Mouse (Mus musculus): ENCODE measurements around the gene Zxdc.
A peak's percentile ranks its signal among the peaks of the same experiment; 100 is the strongest.

The Zxdc gene

GRCm38 (mm10) chr6:90377708-90378107 is 8.4 kb downstream of the Zxdc start:
- DNase-seq: no peak

- DNase-seq: no peak
Measured at GRCm38 (mm10) chr6:90381465-90381864, 12.2 kb downstream of the Zxdc start.

- DNase-seq: no peak
Measured at GRCm38 (mm10) chr6:90390629-90391028, 21.3 kb downstream of the Zxdc start.

GRCm38 (mm10) chr6:90393948-90394347 is 24.7 kb downstream of the Zxdc start:
- DNase-seq: no peak

- DNase-seq: no peak
Measured at GRCm38 (mm10) chr6:90395751-90396150, 26.5 kb downstream of the Zxdc start.

GRCm38 (mm10) chr6:90397291-90397690 is 28.0 kb downstream of the Zxdc start:
- no peak for DNase-seq

GRCm38 (mm10) chr6:90408632-90409031 is 39.3 kb downstream of the Zxdc start:
- no peak for DNase-seq

- no peak for DNase-seq
Measured at GRCm38 (mm10) chr6:90410972-90411371, 41.7 kb downstream of the Zxdc start.

- DNase-seq: no peak
Measured at GRCm38 (mm10) chr6:90411926-90412325, 42.6 kb downstream of the Zxdc start.

- peak; percentile 58 to 63 for DNase-seq
Measured at GRCm38 (mm10) chr6:90422565-90422964, 53.3 kb downstream of the Zxdc start.

GRCm38 (mm10) chr6:90425361-90425760 is 56.1 kb downstream of the Zxdc start:
- no peak for DNase-seq

- DNase-seq: no peak
Measured at GRCm38 (mm10) chr6:90426003-90426402, 56.7 kb downstream of the Zxdc start.

- DNase-seq: peak; percentile 20 to 32
Measured at GRCm38 (mm10) chr6:90428380-90428974, 59.2 kb downstream of the Zxdc start, which contains the start of gene Cfap100. Gene Cfap100, minus strand, starts transcription at chr6:90428797.

- DNase-seq: no peak
Measured at GRCm38 (mm10) chr6:90429911-90430310, 60.6 kb downstream of the Zxdc start.

GRCm38 (mm10) chr6:90431487-90431886 is 62.2 kb downstream of the Zxdc start:
- DNase-seq: no peak

GRCm38 (mm10) chr6:90434687-90435086 is 65.4 kb downstream of the Zxdc start:
- no peak for DNase-seq

GRCm38 (mm10) chr6:90435195-90435618 is 65.9 kb downstream of the Zxdc start:
- DNase-seq: peak; percentile 23 to 38

GRCm38 (mm10) chr6:90436192-90436907 is 67.1 kb downstream of the Zxdc start:
- no peak for DNase-seq

GRCm38 (mm10) chr6:90437041-90437440 is 67.7 kb downstream of the Zxdc start:
- no peak for DNase-seq

- DNase-seq: no peak
Measured at GRCm38 (mm10) chr6:90446883-90447282, 77.6 kb downstream of the Zxdc start.

GRCm38 (mm10) chr6:90450179-90450578 is 80.9 kb downstream of the Zxdc start:
- DNase-seq: no peak

- no peak for DNase-seq
Measured at GRCm38 (mm10) chr6:90450697-90451096, 81.4 kb downstream of the Zxdc start.

GRCm38 (mm10) chr6:90451512-90451911 is 82.2 kb downstream of the Zxdc start:
- DNase-seq: no peak

GRCm38 (mm10) chr6:90452603-90453002 is 83.3 kb downstream of the Zxdc start:
- no peak for DNase-seq

All from thymus, adult 18-20 months (tissue).